Mouse (Mus musculus): ENCODE measurements around the gene Bckdhb. TPM values are rescaled to one million over a fixed set of nuclear protein-coding genes. Genes with fewer than 3 reads are reported as not detected.

Bckdhb gene
- total RNA-seq, 2 experiments from 2014 or later = 29.8 to 34.7 TPM

DNA sequence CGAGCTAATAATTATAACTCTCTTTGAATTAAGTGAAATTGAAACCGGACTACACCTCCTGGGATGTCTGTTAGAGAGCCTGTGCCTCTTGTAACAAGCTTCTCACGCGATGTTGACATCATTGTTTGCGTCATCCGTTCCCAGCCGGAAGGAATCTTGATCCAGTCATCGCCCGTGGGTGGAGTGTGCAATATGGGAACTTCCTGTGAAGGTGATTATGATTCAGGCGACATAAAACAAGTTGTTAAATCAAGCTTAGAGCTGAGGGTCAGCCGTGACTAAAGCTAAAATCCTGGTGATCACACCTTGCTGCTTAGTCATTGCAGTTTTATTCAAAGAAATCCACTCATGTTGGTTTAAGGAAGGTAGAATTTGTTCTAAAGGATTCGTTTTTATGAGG lies 210.1 kb downstream of the Bckdhb start:
- no peak for DNase-seq (ENCODE audit: extremely low spot score in 1 of 2, low spot score in 2 of 2)

DNA sequence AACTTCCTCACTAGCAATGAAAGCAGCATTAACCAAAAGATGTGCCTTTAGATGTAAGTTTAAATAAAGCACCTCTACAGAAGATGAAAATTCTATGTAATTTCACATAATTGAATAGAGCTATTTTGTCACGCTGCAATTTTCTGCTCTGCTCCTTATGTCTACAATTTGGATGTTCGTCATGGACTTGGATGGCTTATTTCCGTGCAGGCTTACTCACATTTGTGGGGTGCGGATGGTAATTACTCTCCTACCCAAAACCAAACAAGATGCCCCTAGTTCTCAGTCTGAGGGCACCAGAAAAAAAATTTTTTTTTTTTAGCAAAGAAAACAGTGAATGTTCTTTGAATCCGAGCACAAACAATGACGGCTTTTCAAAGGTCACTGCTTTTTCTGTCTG lies 212.2 kb downstream of the Bckdhb start:
- DNase-seq (ENCODE audit: extremely low spot score in 1 of 2, low spot score in 2 of 2) = no peak
- intact Hi-C loops (cut with DNase I) = no loop called here

More for the DNA sequence above, 210.1 kb downstream of the Bckdhb start:
- intact Hi-C loops (cut with DNase I) = no loop called here

DNA sequence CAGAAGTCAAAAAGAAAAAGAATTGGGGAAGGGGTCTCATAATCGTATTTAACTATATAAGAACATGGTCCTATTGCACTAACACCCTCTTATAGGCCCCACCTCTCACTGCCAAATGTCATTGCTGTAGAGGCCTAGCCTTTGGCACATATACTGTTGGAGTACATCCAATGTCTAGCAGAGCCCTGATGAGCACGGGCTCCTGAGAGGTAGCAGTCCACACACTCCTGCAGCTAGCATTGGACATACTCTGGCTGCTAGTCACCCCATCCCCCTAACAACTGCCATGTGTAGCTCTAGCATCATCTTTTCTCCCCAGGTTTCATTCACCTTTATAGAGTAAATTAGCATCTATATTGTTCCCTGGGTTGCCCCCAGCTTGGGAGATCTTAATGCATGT lies 223.2 kb downstream of the Bckdhb start:
- intact Hi-C loops (cut with DNase I) = no loop called here
- DNase-seq (ENCODE audit: extremely low spot score in 1 of 2, low spot score in 2 of 2) = no peak

Other genes starting within 250 kb of the Bckdhb start
- gene Elovl4, start 118.9 kb upstream of the Bckdhb start, total RNA-seq (2021) = 10 to 100 TPM; 93.5 to 97.4 TPM
- 1 to 10 TPM; 1.2 to 1.6 TPM for gene Ttk, start 90.5 kb upstream of the Bckdhb start, total RNA-seq (2021)

Measured in left cerebral cortex, postnatal 10 days (tissue).